Mouse (Mus musculus) midbrain, embryonic 12.5 days (tissue): Measurements from ENCODE around the gene Rsph10b. TPM values are rescaled to one million over a fixed set of nuclear protein-coding genes. Genes with fewer than 3 reads are reported as not detected.

ENCODE experiments used
- ATAC-seq: fragments of 200-750 bp; cut with Nextera tagmentation; 2 replicates; pipeline ENCODE4 v1.8.0; 2017; ENCODE audit warnings: low read depth, moderate TSS enrichment, moderate library complexity; ENCODE audit not compliant: low FRiP score
- H3K27ac ChIP-seq: fragments of 300-500 bp; sonication (generic); replicated peaks from 2 replicates; pipeline ENCODE4 v1.5.1; 2016; ENCODE audit warnings: mild to moderate bottlenecking
- H3K27me3 ChIP-seq: fragments of 300-500 bp; sonication (generic); 2 replicates; pipeline ENCODE4 v1.6.1; 2016; ENCODE audit warnings: mild to moderate bottlenecking
- H3K36me3 ChIP-seq: fragments of 300-500 bp; sonication (generic); 2 replicates; pipeline ENCODE4 v1.6.1; 2016
- H3K4me1 ChIP-seq: fragments of 300-500 bp; sonication (generic); 2 replicates; pipeline ENCODE4 v1.6.1; 2016
- H3K4me2 ChIP-seq: fragments of 300-500 bp; sonication (generic); replicated peaks from 2 replicates; pipeline ENCODE4 v1.6.1; 2016; ENCODE audit warnings: mild to moderate bottlenecking, moderate library complexity
- H3K4me3 ChIP-seq: fragments of 300-500 bp; sonication (generic); 2 replicates; pipeline ENCODE4 v1.5.1; 2016; ENCODE audit warnings: mild to moderate bottlenecking
- H3K9ac ChIP-seq: fragments of 300-500 bp; sonication (generic); replicated peaks from 2 replicates; pipeline ENCODE4 v1.6.1; 2016; ENCODE audit warnings: mild to moderate bottlenecking, moderate library complexity
- H3K9me3 ChIP-seq: fragments of 300-500 bp; sonication (generic); 2 replicates; pipeline ENCODE4 v1.6.1; 2016; ENCODE audit warnings: mild to moderate bottlenecking
- WGBS: fragments of 180-500 bp; shearing (Covaris S2); methylation state at CpG from one replicate; pipeline ENCODE4 v1.1.7; 2016; 5-methylcytosine and 5-hydroxymethylcytosine counted together
- polyA plus RNA-seq: library from polyadenylated mRNA; unstranded; fragments of >200 nt; fragmentation: Nextera tagmentation; extraction: Ambion mirVana; gene quantifications from 2 replicates; pipeline ENCODE4 v1.2.1, GENCODE M21; 2016

Gene Rsph10b
- 0.82 and 1.5 TPM in 2 replicates for polyA plus RNA-seq

DNA sequence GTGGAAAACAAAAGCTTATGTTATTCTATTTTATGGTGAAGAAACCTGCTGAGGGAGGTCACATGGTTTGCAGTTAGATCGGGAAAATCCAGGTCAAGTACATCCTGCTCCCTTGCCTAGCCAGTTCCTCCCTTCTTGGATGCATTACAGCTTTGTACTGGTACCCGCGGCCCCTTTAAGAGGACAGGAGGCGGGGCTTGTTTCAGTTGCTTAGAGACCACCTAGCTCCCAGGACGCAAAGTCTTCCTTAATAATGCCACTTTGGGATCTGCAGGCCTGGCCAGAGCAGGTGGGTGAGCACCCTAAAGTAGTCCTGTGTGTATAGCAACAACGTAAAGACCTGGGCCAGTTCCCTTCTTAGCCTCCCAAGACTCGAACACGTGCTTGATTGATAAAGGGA, at the start of gene Rsph10b:
TSS of gene Rsph10b (plus strand) at position 205 of the 400 bp plus-strand sequence.
- Histone ChIP-seq H3K27ac (no peak within 1 kb of the TSS), H3K4me2 (peak within 1 kb of the TSS; percentile 10; the same call in 1 of the 2 replicates), H3K36me3 (peaks cover 38% of the 10 kb centered on the region), H3K27me3 (no peaks in the 10 kb centered on the region), H3K9ac (no peak within 1 kb of the TSS), H3K9me3 (no peaks in the 10 kb centered on the region), H3K4me3 (no peak within 1 kb of the TSS), H3K4me1 (0 out of 2 replicates have a peak, but pooled peaks cover 4% of the 10 kb centered on the region)
- no peak for ATAC-seq
- 10% methylated on average over 8 of the region's 8 CpGs for WGBS

GRCm38 (mm10) chr5:143885274-143885673, 47.6 kb upstream of the Rsph10b start:
- Histone ChIP-seq H3K4me1 (no peaks in the 10 kb centered on the region), H3K27ac (no peak overlapping the region), H3K27me3 (no peaks in the 10 kb centered on the region), H3K36me3 (peaks cover 93% of the 10 kb centered on the region), H3K9ac (no peak overlapping the region), H3K4me2 (no peak overlapping the region), H3K9me3 (no peaks in the 10 kb centered on the region), H3K4me3 (no peak overlapping the region)
- no peak for ATAC-seq
- WGBS = 97% methylated on average over 3 of the region's 3 CpGs

GRCm38 (mm10) chr5:143890741-143891140, 42.1 kb upstream of the Rsph10b start:
- Histone ChIP-seq H3K27ac (no peak overlapping the region), H3K4me3 (no peak overlapping the region), H3K36me3 (peaks cover 75% of the 10 kb centered on the region), H3K9ac (no peak overlapping the region), H3K27me3 (no peaks in the 10 kb centered on the region), H3K4me2 (no peak overlapping the region), H3K4me1 (no peaks in the 10 kb centered on the region), H3K9me3 (no peaks in the 10 kb centered on the region)
- no peak for ATAC-seq
- WGBS = 88% methylated on average over 6 of the region's 6 CpGs

GRCm38 (mm10) chr5:143892255-143892886, 40.5 kb upstream of the Rsph10b start:
- no peaks in the 10 kb centered on the region for H3K4me1 ChIP-seq
- no peak overlapping the region for H3K27ac ChIP-seq
- 72% methylated on average over 9 of the region's 9 CpGs for WGBS
- no peak overlapping the region for H3K4me3 ChIP-seq
- H3K4me2 ChIP-seq = no peak overlapping the region
- peaks cover 70% of the 10 kb centered on the region for H3K36me3 ChIP-seq
- no peaks in the 10 kb centered on the region for H3K27me3 ChIP-seq
- no peak overlapping the region for H3K9ac ChIP-seq
- no peak for ATAC-seq
- H3K9me3 ChIP-seq = no peaks in the 10 kb centered on the region

GRCm38 (mm10) chr5:143893396-143893795, 39.4 kb upstream of the Rsph10b start:
- ATAC-seq = no peak
- H3K9ac ChIP-seq = no peak overlapping the region
- no peaks in the 10 kb centered on the region for H3K27me3 ChIP-seq
- H3K4me1 ChIP-seq = no peaks in the 10 kb centered on the region
- H3K27ac ChIP-seq = no peak overlapping the region
- H3K4me3 ChIP-seq = no peak overlapping the region
- H3K36me3 ChIP-seq = peaks cover 69% of the 10 kb centered on the region
- 90% methylated on average over 5 of the region's 5 CpGs for WGBS
- H3K4me2 ChIP-seq = no peak overlapping the region
- H3K9me3 ChIP-seq = no peaks in the 10 kb centered on the region

- Histone ChIP-seq H3K9ac (no peak within 1 kb of the TSS), H3K27ac (no peak within 1 kb of the TSS), H3K4me3 (no peak within 1 kb of the TSS), H3K27me3 (no peaks in the 10 kb centered on the region), H3K9me3 (no peaks in the 10 kb centered on the region), H3K4me1 (no peaks in the 10 kb centered on the region), H3K4me2 (no peak within 1 kb of the TSS), H3K36me3 (peaks cover 70% of the 10 kb centered on the region)
- 86% methylated on average over 14 of the region's 14 CpGs for WGBS
- no peak for ATAC-seq
Measured at GRCm38 (mm10) chr5:143897635-143898330, 35.1 kb upstream of the Rsph10b start, which contains the start of gene Ankrd61. Ankrd61 (minus strand) TSS chr5:143897685.

DNA sequence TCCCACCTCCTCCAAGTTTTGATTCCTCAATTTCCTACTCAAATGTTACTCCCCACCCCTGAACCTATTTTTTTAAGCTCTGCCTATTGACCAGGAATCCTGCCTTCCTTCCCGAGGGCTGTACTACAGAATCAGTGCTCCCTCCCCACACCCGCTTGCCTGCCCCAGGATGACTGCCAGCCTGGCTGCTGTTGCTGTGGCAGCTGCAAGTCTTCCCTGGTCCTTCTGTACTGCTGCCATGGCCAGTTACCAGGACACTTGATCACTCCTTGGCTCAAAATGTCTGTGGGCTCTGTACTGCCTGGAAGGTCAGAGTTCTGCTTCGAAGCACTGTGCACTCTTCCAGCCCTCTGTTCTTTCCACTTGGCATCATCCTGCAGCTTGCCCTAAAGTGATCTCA, 30.7 kb upstream of the Rsph10b start:
- H3K9ac ChIP-seq = no peak overlapping the region
- ATAC-seq = no peak
- H3K4me3 ChIP-seq = no peak overlapping the region
- 90% methylated on average over 3 of the region's 3 CpGs for WGBS
- no peaks in the 10 kb centered on the region for H3K9me3 ChIP-seq
- no peaks in the 10 kb centered on the region for H3K4me1 ChIP-seq
- H3K36me3 ChIP-seq = peaks cover 90% of the 10 kb centered on the region
- H3K27me3 ChIP-seq = no peaks in the 10 kb centered on the region
- H3K27ac ChIP-seq = no peak overlapping the region
- no peak overlapping the region for H3K4me2 ChIP-seq

DNA sequence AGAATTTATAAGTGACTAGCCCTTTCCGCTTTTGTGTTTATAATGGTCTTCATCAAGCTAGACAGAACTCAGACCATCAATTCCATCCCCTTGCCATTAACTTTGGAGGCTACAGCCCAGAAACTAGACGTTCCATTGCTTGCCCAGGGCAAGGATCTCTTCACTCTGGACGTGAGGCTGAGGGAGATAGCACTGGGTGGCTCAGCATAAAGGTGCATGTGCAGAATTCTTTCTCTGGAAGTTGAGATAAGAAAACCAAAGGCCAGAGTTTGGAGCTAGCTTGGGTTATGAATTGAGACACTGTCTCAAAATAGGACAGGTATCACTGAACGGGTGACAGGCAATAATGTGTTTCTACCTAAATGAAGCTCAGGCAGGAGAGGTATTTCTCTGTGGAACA, 29.0 kb upstream of the Rsph10b start:
- ATAC-seq = no peak
- 93% methylated on average over 4 of the region's 4 CpGs for WGBS

DNA sequence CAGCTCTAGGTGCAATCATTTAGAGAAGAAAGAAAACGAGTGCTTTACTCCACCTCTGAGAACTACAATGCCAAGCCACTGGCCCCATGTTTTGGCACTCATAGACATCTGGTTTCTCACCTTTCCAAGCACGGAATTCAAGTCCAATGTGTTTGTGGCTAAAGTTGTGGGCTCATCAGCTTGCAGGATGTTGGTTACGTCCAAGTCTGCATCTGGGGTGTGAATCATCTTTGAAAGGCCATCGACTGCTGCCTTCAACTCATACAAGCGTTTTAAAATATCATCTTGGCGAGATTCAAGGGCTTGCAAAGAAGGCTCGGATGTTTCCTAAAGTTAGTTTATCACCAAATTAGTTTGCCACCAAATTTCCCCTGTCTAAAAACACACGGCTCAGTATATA, 26.4 kb upstream of the Rsph10b start:
- no peak for ATAC-seq
- Histone ChIP-seq H3K27ac (no peak overlapping the region), H3K9ac (no peak overlapping the region), H3K9me3 (no peaks in the 10 kb centered on the region), H3K27me3 (no peaks in the 10 kb centered on the region), H3K4me2 (no peak overlapping the region), H3K36me3 (peaks cover 49% of the 10 kb centered on the region), H3K4me3 (no peak overlapping the region), H3K4me1 (peaks cover 19% of the 10 kb centered on the region)
- WGBS = 91% methylated on average over 8 of the region's 8 CpGs

More for the DNA sequence above, 29.0 kb upstream of the Rsph10b start:
- Histone ChIP-seq H3K9ac (no peak overlapping the region), H3K36me3 (peaks cover 75% of the 10 kb centered on the region), H3K27me3 (no peaks in the 10 kb centered on the region), H3K9me3 (no peaks in the 10 kb centered on the region), H3K4me1 (peaks cover 10% of the 10 kb centered on the region), H3K4me2 (no peak overlapping the region), H3K27ac (no peak overlapping the region), H3K4me3 (no peak overlapping the region)

DNA sequence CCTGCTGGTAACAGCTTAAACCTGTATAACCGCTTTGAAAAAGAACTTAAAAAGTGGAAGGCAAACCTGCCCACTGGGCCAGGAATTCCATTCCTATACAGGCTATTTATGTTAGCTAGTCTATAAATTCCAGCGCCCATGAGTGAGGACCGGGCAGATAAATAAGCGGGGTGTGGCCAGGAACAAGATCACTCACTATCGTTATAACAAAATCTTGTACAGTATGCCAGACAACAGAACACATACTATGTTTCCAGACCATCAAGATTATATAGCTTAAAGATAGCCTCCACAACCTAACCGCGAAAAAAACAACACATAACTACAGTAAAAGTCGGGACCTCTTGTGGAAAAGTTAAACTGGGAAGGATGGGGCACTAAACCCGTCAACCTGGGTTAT, 23.9 kb upstream of the Rsph10b start:
- Histone ChIP-seq H3K9ac (peak overlapping the region; percentile 68), H3K27ac (peak overlapping the region; percentile 79), H3K4me3 (peak overlapping the region; percentile 77), H3K36me3 (peaks cover 27% of the 10 kb centered on the region), H3K27me3 (no peaks in the 10 kb centered on the region), H3K4me2 (peak overlapping the region; percentile 80), H3K4me1 (peaks cover 19% of the 10 kb centered on the region), H3K9me3 (no peaks in the 10 kb centered on the region)
- WGBS = 2% methylated on average over 9 of the region's 9 CpGs
- no peak for ATAC-seq

GRCm38 (mm10) chr5:143909417-143910400, 23.1 kb upstream of the Rsph10b start, which contains the start of the genes Aimp2 and Pms2:
Aimp2 (minus strand) TSS chr5:143909847.
Pms2 (plus strand) TSS chr5:143909964.
- Histone ChIP-seq H3K4me2 (peak within 1 kb of the TSS; percentile 80), H3K4me3 (peak within 1 kb of the TSS; percentile 77), H3K27me3 (no peaks in the 10 kb centered on the region), H3K9me3 (no peaks in the 10 kb centered on the region), H3K9ac (peak within 1 kb of the TSS; percentile 68), H3K36me3 (peaks cover 25% of the 10 kb centered on the region), H3K27ac (peak within 1 kb of the TSS; percentile 79), H3K4me1 (peaks cover 19% of the 10 kb centered on the region)
- peak; percentile 100 for ATAC-seq
- under 1% methylated on average over 70 of the region's 70 CpGs for WGBS
